Mouse (Mus musculus) lung, adult 2 months (tissue): ENCODE data around the gene Ldlrad3.

Experiments used
- CTCF ChIP-seq: fragments of 200-500 bp; IDR thresholded peaks from 2 replicates; pipeline ENCODE4 v1.5.1; 2011; ENCODE audit warnings: mild to moderate bottlenecking, low read length, control low read depth; ENCODE audit not compliant: insufficient read depth
- POLR2A ChIP-seq: fragments of 200-500 bp; IDR thresholded peaks from 2 replicates; pipeline ENCODE4 v1.6.1; 2011; ENCODE audit warnings: low read depth, mild to moderate bottlenecking, control low read depth, low read length, borderline replicate concordance; ENCODE audit errors: extremely low read depth

DNA sequence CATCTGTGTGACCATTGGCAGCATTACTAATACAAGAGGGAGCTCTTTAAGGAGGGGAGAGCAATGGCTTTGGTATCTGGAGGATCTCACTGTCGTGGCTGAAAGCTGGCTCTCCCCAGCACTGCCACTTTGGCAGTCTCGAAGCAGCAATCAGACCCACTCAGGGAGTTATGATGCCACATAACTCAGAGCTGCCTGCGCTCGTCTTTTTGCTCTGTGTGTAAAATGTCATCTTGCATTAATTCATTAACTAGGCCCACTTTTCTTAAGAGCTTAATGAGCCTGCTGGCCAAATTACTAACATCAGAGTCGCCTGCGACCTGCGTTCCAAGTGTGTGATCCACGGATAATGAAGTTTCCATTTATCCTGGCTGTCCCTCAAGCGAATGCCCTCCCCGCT, 230.1 kb downstream of the Ldlrad3 start:
- TF ChIP-seq CTCF (no peak), POLR2A (no peak)
